Mouse (Mus musculus) kidney, postnatal 10 days (tissue): Measurements from ENCODE around the gene Hpn.

Experiments used
- DNase-seq: peaks from one replicate; pipeline ENCODE4 v3.0.0; 2021; ENCODE audit warnings: mixed read lengths

Gene Hpn

GRCm38 (mm10) chr7:31052636-31053434, 62.3 kb downstream of the Hpn start:
- DNase-seq: peak; percentile 60

GRCm38 (mm10) chr7:31052251-31052635, 62.8 kb downstream of the Hpn start:
- DNase-seq: no peak

DNA sequence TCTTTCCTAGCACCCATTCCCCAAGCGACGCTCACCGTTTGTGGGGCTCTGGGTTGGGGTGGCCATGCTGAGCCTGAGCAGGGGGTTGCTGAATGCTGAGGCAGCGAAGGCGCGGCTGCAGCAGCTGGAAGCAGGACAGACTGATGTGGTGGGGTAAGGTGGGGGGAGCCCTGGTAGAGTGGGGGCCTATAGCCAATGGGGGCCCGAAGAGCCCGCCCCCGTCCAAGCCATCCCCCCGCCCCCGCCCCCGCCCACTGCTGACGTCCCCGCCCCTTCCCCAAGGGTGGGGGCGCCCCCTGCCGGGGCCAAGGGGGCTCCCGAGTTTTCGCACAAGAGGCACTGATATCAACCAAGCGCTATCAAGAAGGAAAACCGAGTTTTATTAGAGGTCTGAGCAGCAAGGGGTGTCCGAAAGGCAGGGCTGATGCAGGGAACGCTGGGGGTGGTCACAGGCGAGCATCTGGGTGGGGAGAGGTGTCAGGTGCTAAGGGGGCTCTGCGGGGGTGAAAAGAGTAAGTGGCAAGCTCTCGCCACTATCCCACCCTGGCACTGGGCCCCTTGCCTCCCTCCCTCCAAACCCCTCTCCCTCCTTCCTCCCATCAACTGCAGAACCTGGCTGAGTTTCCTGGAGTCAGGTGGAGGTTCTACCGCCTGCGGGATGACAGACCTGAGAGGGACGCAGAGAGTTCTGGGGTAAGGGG, 63.6 kb downstream of the Hpn start, which contains the start of gene Fxyd7:
TSS of gene Fxyd7 (minus strand) at position 147 of the 701 bp plus-strand sequence.
- DNase-seq: peak; percentile 35

- no peak for DNase-seq
Measured at GRCm38 (mm10) chr7:31050921-31051320, 64.2 kb downstream of the Hpn start.

GRCm38 (mm10) chr7:31050487-31050886, 64.6 kb downstream of the Hpn start:
- DNase-seq: no peak

GRCm38 (mm10) chr7:31049846-31050281, 65.2 kb downstream of the Hpn start:
- DNase-seq: no peak

GRCm38 (mm10) chr7:31049135-31049845, 65.8 kb downstream of the Hpn start:
- peak; percentile 55 for DNase-seq
